Mouse (Mus musculus) intestine, embryonic 14.5 days (tissue): Measurements from ENCODE around the gene Odf2l. TPM values are rescaled to one million over a fixed set of nuclear protein-coding genes. Genes with fewer than 3 reads are reported as not detected.
A peak's percentile ranks its signal among the peaks of the same experiment; 100 is the strongest.

Source experiments
- ATAC-seq: fragments of 200-750 bp; cut with Nextera tagmentation; replicated peaks from 2 replicates; pipeline ENCODE4 v1.8.0; 2017; ENCODE audit warnings: low read depth, moderate number of reproducible peaks, moderate TSS enrichment, moderate library complexity; ENCODE audit not compliant: low FRiP score, low TSS enrichment
- DNase-seq: peaks from one replicate; pipeline ENCODE4 v3.0.0-alpha.2; 2018; ENCODE audit warnings: low spot score
- H3K27ac ChIP-seq: fragments of 300-500 bp; sonication (generic); 2 replicates; pipeline ENCODE4 v1.5.1; 2014; ENCODE audit warnings: low read depth, mild to moderate bottlenecking, control low read depth
- H3K27me3 ChIP-seq: fragments of 300-500 bp; sonication (generic); replicated peaks from 2 replicates; pipeline ENCODE4 v1.6.1; 2014; ENCODE audit warnings: low read length, control low read depth; ENCODE audit not compliant: control insufficient read depth, insufficient read depth
- H3K36me3 ChIP-seq: fragments of 300-500 bp; sonication (generic); 2 replicates; pipeline ENCODE4 v1.6.1; 2014; ENCODE audit warnings: low read length, control low read depth; ENCODE audit not compliant: control insufficient read depth, insufficient read depth
- H3K4me1 ChIP-seq: fragments of 300-500 bp; sonication (generic); replicated peaks from 2 replicates; pipeline ENCODE4 v1.6.1; 2014; ENCODE audit warnings: low read length, control low read depth, mixed read lengths; ENCODE audit not compliant: control insufficient read depth, insufficient read depth
- H3K4me2 ChIP-seq: fragments of 300-500 bp; sonication (generic); 2 replicates; pipeline ENCODE4 v1.6.1; 2014; ENCODE audit warnings: low read length
- H3K4me3 ChIP-seq: fragments of 300-500 bp; sonication (generic); 2 replicates; pipeline ENCODE4 v1.5.1; 2014; ENCODE audit warnings: low read depth, low read length, control low read depth, mixed read lengths
- H3K9ac ChIP-seq: fragments of 300-500 bp; sonication (generic); 2 replicates; pipeline ENCODE4 v1.6.1; 2014; ENCODE audit warnings: mild to moderate bottlenecking, low read length
- H3K9me3 ChIP-seq: fragments of 300-500 bp; sonication (generic); 2 replicates; pipeline ENCODE4 v1.6.1; 2016; ENCODE audit warnings: low read length, control low read depth; ENCODE audit not compliant: control insufficient read depth
- WGBS: fragments of 180-500 bp; shearing (Covaris S2); extraction: QIAGEN DNeasy Blood & Tissue Kit; methylation state at CpG from one replicate; pipeline ENCODE4 v1.1.7; 2014; 5-methylcytosine and 5-hydroxymethylcytosine counted together
- polyA plus RNA-seq: library from polyadenylated mRNA; unstranded; fragments of >200 nt; fragmentation: Nextera tagmentation; extraction: Ambion mirVana; gene quantifications from 2 replicates; pipeline ENCODE4 v1.2.1, GENCODE M21; 2014

Odf2l gene
- polyA plus RNA-seq, 1 experiment from 2014 or later = 14.8 TPM

DNA sequence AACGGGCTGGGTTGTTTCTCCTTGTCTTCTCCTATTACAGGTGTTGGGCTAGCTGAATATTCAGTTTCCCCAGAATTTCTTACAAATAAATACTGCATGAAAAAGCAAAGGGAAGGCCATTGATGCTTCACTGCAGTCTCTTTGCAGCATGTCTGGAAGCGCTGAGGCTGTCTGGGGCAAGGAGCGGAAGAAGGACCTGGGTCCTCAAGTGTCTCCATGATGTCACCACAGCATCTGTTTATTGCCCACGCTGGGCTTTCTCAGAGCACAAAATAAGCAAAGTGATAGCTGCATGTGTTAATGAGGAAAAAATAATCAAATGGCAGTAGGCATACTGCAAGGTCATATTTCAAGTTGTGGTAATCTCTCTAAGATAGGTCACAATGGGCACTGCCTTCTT lies 51.6 kb downstream of the Odf2l start:
- H3K9ac ChIP-seq = no peak overlapping the region
- 84% methylated on average over 4 of the region's 4 CpGs for WGBS
- H3K4me1 ChIP-seq = peaks cover 6% of the 10 kb centered on the region
- no peaks in the 10 kb centered on the region for H3K9me3 ChIP-seq
- H3K27ac ChIP-seq = no peak overlapping the region
- no peak overlapping the region for H3K4me3 ChIP-seq
- DNase-seq (no peak), ATAC-seq (no peak)
- H3K4me2 ChIP-seq = no peak overlapping the region
- no peaks in the 10 kb centered on the region for H3K27me3 ChIP-seq
- H3K36me3 ChIP-seq = no peaks in the 10 kb centered on the region

GRCm38 (mm10) chr3:145170604-145171389 lies 52.4 kb downstream of the Odf2l start:
- H3K4me3 ChIP-seq = no peak overlapping the region
- H3K9ac ChIP-seq = no peak overlapping the region
- DNase-seq = no peak
- WGBS = 71% methylated on average over 6 of the region's 6 CpGs
- H3K9me3 ChIP-seq = no peaks in the 10 kb centered on the region
- no peaks in the 10 kb centered on the region for H3K36me3 ChIP-seq
- ATAC-seq = no peak
- no peaks in the 10 kb centered on the region for H3K27me3 ChIP-seq
- peaks cover 6% of the 10 kb centered on the region for H3K4me1 ChIP-seq
- no peak overlapping the region for H3K27ac ChIP-seq
- H3K4me2 ChIP-seq = no peak overlapping the region

- H3K4me3 ChIP-seq = no peak overlapping the region
- H3K27ac ChIP-seq = no peak overlapping the region
- H3K9me3 ChIP-seq = no peaks in the 10 kb centered on the region
- 84% methylated on average over 4 of the region's 4 CpGs for WGBS
- H3K27me3 ChIP-seq = no peaks in the 10 kb centered on the region
- peaks cover 6% of the 10 kb centered on the region for H3K4me1 ChIP-seq
- ATAC-seq = no peak
- H3K4me2 ChIP-seq = no peak overlapping the region
- H3K9ac ChIP-seq = no peak overlapping the region
- H3K36me3 ChIP-seq = no peaks in the 10 kb centered on the region
- no peak for DNase-seq
Observed at GRCm38 (mm10) chr3:145171390-145172060, 53.1 kb downstream of the Odf2l start.

GRCm38 (mm10) chr3:145184645-145185044 lies 66.3 kb downstream of the Odf2l start:
- Histone ChIP-seq H3K27ac (no peak overlapping the region), H3K36me3 (no peaks in the 10 kb centered on the region), H3K4me2 (no peak overlapping the region), H3K4me1 (no peaks in the 10 kb centered on the region), H3K4me3 (no peak overlapping the region), H3K9me3 (no peaks in the 10 kb centered on the region), H3K27me3 (no peaks in the 10 kb centered on the region), H3K9ac (no peak overlapping the region)
- DNase-seq (no peak), ATAC-seq (no peak)

DNA sequence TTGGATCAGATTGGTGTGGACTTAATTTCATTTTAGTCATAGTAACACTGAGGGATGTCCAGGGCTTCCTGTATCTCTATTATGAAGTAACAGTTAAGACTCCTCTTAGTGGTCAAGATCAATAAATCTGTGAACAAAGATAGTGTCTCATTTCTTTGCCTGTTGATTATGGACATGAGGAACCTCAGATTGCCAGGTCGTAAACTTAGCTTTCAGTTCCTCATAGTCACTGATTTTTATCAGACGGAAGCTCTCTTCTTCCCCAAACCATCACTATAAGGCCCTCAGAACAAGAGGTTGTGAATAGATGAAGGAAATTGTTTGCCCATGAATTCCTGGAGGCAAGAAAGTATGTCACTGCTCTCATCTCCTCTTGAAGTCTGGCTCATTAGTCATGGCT lies 73.6 kb downstream of the Odf2l start:
- no peak overlapping the region for H3K4me3 ChIP-seq
- no peaks in the 10 kb centered on the region for H3K27me3 ChIP-seq
- H3K4me1 ChIP-seq = no peaks in the 10 kb centered on the region
- DNase-seq = no peak
- H3K27ac ChIP-seq = no peak overlapping the region
- H3K36me3 ChIP-seq = no peaks in the 10 kb centered on the region
- H3K4me2 ChIP-seq = no peak overlapping the region
- no peak for ATAC-seq
- H3K9me3 ChIP-seq = no peaks in the 10 kb centered on the region
- no peak overlapping the region for H3K9ac ChIP-seq
- WGBS = 84% methylated on average over 2 of the region's 2 CpGs

GRCm38 (mm10) chr3:145195240-145195923 lies 77.0 kb downstream of the Odf2l start:
- no peaks in the 10 kb centered on the region for H3K36me3 ChIP-seq
- no peaks in the 10 kb centered on the region for H3K27me3 ChIP-seq
- H3K4me2 ChIP-seq = no peak overlapping the region
- no peak overlapping the region for H3K27ac ChIP-seq
- H3K4me1 ChIP-seq = no peaks in the 10 kb centered on the region
- no peaks in the 10 kb centered on the region for H3K9me3 ChIP-seq
- DNase-seq (no peak), ATAC-seq (0 out of 2 replicates have a peak, but pooled peaks have one; percentile 27)
- H3K9ac ChIP-seq = no peak overlapping the region
- WGBS = 77% methylated on average over 8 of the region's 8 CpGs
- H3K4me3 ChIP-seq = no peak overlapping the region

- H3K4me1 ChIP-seq = no peaks in the 10 kb centered on the region
- no peak overlapping the region for H3K4me3 ChIP-seq
- no peak overlapping the region for H3K27ac ChIP-seq
- H3K9ac ChIP-seq = no peak overlapping the region
- no peaks in the 10 kb centered on the region for H3K36me3 ChIP-seq
- no peak for ATAC-seq
- H3K9me3 ChIP-seq = no peaks in the 10 kb centered on the region
- 84% methylated on average over 2 of the region's 2 CpGs for WGBS
- H3K4me2 ChIP-seq = no peak overlapping the region
- no peak for DNase-seq
- no peaks in the 10 kb centered on the region for H3K27me3 ChIP-seq
Observed at GRCm38 (mm10) chr3:145198050-145198449, 79.7 kb downstream of the Odf2l start.
